Mouse (Mus musculus) testis, adult 2 months (tissue): Measurements from ENCODE around the gene Prkag2.

Experiments used
- CTCF ChIP-seq: fragments of 200-500 bp; IDR thresholded peaks from 2 replicates; pipeline ENCODE4 v1.5.1; 2012; ENCODE audit warnings: low read depth, mild to moderate bottlenecking, inconsistent platforms, low read length, moderate library complexity; ENCODE audit not compliant: control insufficient read depth, insufficient read depth, insufficient replicate concordance
- POLR2A ChIP-seq: fragments of 200-500 bp; IDR thresholded peaks from 2 replicates; pipeline ENCODE4 v1.6.1; 2012; ENCODE audit warnings: low read depth, mild to moderate bottlenecking, inconsistent platforms, low read length, moderate library complexity; ENCODE audit not compliant: control insufficient read depth

- TF ChIP-seq CTCF (no peak), POLR2A (no peak)
Measured at GRCm38 (mm10) chr5:24990460-24990859, 110.0 kb downstream of the Prkag2 start.
